Mouse (Mus musculus): ENCODE measurements around the gene Prkce.

GRCm38 (mm10) chr17:86277999-86278526, 110.5 kb downstream of the Prkce start:
- TF ChIP-seq CTCF (IDR thresholded peaks at IDR 0.05; ENCODE audit: control insufficient read depth, insufficient read depth, low read length) (no peak), POLR2A (IDR thresholded peaks at IDR 0.05; ENCODE audit: borderline replicate concordance, control insufficient read depth, low read depth, low read length) (no peak)

Data from bone marrow, adult 2 months (tissue).